Mouse (Mus musculus) cerebellum, adult 9-11 months (tissue): Measurements from ENCODE around the gene Mast4.

ENCODE experiments used
- DNase-seq: peaks from one replicate; pipeline ENCODE4 v3.0.0; 2022

Gene Mast4

DNA sequence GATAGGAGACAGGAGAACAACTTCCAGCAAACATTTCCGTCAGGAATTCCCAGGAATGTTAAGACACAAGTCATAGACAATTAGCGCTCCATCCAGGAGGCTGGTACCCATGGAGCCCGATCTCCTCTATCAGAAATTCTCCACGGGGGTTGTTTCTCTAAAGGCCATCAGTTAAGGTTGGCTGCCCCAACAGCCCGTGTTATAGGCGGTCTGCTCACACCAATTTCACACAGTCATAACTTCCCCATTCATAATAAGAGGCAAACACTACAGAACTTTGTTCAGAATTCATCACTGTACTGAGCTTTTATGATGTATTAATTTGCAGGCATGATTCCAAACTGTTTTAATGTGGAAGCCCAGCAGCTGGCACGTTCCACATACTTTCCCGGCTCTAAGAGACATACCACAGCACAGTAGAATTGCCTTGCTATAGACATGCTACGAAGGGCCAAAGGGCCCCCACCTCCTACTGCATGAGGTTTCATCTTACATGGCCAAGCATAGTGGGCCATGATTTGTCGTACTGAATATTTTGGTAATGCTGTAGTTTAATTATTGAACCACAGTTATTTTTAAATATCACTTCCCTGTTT is 19.1 kb downstream of the Mast4 start:
- no peak for DNase-seq

DNA sequence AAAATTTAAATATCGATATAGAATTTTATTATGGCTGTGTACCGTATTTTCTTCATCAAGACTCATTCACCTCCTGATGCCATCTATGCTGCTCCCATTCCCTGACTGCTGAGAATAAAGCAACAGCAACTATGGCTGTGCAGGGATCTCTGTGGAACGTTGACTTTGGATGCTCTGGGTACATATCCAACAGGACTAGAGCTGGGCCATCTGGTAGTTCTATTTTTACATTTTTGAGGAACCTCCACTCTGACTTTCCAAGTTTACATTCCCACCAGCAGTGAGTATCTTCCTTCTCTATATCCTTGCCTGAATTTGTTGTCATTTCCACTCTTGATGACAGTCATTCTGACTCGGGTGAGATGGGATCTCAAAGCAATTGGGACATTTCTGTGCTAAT is 26.0 kb downstream of the Mast4 start:
- DNase-seq: no peak

DNA sequence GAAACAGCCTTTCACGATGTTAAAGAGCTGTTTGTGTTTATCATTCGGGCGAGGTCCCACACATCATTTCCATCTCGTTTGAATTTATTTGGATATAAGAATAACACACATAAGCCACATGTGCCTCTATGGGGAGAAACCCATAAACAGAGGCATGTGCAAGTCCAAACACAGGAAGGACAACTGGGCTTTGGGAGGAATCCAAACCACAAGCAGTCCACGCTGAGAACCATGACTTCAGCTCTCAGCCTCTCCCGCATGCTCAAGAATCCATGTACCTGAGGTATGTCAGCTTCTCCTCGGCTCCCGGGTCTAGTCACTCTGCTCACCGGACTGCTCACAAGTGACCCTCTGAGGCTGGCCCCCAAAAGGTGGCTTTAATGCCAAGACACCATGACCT is 30.5 kb downstream of the Mast4 start:
- DNase-seq: no peak

DNA sequence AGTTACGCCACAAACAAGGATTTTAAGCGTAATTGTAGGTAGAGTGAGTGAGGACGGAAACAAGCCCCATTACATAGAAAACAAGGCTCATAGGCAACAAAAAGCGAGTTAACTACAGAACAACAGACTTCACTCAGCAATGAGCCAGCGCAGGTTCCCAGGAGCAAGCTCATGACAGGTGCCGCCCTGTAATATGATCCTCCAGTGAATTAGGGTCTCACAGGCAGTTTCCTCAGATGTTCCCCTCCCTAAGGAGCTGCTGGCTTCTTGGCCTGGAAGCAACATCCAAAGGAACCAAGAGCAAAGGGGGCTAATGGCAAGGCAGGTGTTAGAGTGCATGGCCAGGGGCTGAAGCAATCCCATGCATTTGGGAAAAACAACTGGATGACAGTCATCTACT is 31.8 kb downstream of the Mast4 start:
- DNase-seq: no peak

DNA sequence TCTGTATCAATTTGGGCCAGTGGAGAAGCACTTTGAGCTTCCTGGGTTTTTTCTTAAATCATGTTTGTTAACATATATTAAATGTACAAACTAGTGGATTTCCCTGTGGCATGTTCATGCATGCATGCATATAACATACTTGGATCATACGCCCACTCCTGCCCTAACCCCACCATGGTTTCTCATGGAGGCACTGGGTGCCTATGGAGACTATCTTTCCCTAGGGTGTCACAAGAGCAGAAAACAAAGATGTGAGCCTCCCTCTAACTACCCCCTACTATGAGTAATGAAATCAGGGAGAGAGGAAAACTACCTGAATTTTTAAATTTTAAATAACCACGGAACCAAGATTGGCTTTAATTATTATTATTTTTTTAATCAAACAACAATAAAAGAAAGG is 32.2 kb downstream of the Mast4 start:
- DNase-seq: no peak

DNA sequence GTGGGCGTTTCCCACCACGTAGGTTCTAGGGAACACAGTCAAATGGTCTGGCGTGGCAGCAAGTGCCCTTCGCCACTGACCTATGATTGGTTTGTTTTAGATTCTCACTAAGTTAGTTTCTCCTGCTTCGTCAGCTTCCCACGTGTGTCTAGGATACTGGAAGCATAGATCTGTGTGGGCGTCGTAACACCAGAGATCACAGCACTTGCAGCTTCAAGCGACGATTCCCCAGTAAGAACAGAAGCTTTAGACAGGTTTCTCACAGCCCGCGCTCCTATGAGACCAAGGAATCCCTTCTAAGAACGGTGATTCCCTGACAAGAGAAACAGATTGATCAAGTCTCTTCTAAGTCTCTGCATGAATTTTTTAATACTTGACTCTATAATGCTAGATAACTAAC is 39.9 kb downstream of the Mast4 start:
- no peak for DNase-seq

DNA sequence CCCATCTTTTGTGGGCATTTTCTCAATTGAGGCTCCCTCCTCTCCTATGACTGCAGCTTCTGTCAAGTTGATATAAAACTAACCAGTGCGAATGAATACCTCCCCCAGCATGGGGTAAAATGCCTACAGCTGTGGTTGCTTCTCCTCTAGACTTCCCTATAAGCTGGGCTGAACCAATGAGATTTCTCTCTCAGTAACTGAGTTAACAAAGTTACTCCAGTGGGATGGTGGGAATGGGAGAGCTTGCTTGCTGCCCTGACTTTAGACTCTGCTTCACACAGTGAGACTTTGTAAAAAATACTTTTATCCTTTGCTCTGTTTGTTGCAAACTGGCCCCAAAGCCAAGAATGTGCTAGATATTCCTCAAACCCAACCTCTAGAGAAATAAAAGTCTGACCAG is 41.2 kb downstream of the Mast4 start:
- DNase-seq: no peak

DNA sequence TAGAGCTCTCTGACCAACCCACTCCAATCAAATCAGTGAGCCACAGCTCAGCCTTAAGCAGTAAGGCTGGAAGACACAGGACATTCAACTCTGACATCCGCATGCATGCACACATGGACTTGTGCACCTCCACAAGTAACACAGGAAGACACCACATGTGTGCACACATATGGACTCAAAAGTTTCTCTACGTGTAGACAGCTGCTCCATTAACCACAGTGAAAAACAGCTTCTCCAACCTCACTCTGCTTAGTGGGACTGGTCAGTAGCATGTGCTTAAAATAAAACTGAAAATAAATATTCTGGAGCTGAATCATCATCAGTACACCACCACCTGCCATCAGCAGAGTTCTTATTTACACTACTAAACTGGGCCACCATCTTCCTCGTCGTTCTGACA is 43.2 kb downstream of the Mast4 start:
- DNase-seq: no peak

DNA sequence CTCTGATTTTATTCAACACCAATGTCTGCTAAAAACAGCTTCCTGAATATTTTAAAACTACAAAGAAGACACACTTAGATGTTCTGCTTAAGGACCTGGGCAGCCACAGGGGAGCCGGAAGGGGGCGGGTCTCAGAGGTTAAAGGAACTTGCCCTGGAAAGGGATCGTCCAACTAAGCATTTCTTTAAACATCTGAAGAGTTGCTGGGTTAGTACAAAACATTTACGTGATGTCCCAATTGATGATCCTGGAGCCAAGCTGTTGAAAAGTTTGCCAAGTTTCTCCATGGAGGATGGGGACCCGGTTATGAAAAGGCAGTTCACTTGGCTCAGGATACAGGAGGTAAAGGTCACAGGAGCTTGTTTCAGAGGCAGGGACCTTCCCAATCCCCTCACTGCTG is 48.5 kb downstream of the Mast4 start:
- no peak for DNase-seq

DNA sequence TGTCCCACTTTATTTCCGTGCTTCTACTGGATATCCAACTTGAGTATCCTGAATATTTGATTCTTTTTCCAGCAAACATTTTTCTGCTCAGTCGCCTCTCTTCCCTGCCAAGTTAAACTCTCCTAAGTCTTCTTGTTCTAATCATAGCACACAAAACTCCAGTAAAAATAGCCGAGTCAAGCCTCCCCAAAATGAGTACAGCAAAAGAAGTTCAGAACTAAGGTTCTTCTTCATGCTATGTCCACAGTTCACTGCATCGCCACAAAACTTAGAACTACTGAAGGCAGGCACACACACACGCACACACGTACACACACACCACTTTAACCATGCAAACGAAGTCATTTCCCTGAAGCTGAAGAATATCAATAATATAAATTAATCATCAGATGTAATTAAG is 49.3 kb downstream of the Mast4 start:
- DNase-seq: no peak

DNA sequence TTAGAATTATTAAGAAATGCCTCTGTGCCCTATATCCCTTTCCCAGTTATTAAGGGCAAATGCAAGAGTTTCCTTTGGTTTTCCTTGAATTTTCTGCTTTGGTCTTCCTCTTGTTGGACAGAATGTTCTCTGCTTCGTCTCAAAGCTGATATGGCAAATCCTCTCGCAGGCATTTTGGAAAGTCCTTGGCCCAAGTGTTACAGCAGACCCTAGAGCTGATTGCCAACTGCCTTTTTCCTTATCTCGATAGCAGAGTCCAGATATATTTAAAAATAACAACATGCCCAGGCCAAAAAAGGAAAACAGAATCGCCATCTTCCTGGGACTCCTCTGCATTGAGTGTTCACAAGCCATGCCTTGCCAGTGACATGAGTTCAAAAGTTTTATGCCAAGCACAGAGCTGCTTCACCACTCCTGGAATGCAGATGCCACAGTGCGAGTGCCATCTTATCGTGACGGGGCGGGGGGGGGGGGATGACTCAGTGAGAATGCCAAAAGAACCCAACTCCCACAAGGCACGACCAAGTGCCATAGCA is 63.4 kb downstream of the Mast4 start:
- DNase-seq: no peak

DNA sequence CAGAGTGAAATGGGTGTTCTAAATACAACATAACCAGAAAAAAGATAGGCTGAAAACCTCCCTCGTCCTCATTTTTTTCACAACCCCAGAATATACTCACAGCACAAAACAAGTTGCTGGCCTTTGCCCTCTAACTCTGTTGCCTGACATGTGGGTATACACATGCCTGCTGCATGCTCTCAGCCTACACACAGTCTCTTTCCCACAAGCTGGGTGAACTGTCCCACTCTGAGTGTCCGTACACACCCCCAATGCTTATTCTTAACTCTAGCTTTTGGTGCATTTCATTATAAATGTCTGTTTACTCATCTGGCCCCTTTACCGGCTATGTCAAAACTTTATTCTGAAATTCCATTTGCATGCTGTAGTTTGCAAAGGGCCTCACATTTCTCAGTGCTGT is 71.6 kb downstream of the Mast4 start:
- no peak for DNase-seq

DNA sequence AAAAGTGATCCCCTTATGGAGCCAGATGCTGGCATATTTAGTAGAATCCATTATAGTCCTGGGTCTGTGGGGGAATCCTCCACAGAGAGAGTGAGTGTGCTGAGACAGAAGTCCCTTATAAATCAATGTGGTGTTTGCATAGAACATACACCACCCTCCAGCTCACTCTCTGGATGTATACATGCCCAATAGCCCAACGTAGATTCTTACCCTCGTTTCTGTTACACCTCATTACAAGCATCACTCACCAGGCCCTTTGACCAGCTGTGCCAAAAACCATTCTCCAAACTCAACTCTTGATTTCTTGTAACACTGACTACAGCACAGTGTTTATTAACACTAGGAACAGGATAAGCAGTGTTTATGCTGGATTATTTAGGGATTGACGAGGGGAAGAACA is 72.2 kb downstream of the Mast4 start:
- no peak for DNase-seq

DNA sequence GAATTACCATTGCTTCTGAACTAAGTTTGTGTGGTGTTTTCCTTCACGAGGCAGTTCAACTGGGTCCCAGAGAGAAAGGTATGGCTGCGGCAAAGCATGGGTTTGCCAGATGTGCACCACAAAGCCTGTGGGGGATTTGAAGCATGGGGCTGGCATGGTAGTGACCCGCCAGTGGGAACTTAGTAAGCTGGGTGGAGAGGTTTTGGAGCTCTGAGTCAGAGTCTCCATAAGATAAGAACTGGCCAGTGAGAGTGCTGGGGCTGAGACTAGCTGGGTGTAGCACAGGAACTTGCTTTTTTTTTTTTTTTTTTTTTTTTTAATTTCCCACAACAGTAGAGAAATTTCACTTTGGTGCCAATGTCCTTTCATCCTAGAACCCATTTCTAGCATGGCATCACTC is 73.9 kb downstream of the Mast4 start:
- DNase-seq: no peak

DNA sequence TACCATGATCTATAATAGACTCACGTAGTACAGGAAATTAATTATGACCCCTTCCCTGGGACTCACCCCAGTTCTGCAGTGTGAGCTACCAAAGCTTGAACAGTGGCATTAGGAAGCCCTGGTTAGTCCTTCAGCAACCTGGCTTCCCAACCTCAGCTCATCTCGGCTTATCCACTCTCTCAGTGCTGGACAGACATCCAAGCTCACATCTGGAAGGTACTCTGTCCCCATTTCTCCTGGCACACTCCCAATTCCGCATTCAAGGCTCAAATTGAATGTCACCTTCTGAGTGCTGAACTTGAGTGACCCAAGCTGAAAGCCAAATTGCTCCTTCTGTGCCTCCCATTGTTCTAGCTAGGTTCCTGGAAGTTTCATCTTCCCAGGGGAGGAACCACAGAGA is 76.2 kb downstream of the Mast4 start:
- DNase-seq: no peak

DNA sequence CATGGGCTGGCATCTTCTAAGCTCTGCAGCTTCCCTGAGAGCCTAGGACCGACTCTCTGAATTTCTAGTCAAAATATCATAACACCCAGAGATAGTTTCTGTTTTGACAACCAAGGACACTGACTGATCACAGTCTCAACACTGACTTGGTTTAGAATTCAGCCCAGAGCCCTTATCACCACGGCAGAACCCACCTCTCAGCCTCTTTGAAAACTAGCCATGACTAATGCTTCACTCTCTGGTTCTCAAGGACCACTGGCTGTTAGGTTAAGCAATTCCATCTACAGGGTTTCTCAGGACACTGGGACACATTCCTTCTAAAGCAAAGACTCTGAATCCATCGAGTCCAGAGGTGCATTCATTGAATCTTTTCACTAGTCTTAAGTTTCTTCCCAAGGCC is 79.4 kb downstream of the Mast4 start:
- no peak for DNase-seq

DNA sequence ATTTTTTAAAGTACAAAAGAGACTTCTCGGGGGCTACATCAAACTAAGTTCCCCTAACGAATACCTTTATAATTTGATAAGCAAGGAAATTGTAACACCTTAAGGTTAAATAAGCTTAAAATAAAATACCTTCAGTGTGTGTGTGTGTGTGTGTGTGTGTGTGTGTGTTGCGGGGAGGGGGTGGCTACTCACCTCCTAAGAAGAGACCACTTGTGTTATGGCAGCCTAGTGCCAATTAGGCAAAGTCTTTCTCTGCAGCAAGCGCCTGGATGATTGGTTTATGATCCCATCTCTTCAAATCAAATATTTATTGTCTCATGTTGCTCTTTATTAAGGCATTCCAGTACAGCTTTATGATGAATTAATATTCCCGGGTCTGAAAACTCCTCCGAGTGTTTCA is 81.2 kb downstream of the Mast4 start:
- no peak for DNase-seq

DNA sequence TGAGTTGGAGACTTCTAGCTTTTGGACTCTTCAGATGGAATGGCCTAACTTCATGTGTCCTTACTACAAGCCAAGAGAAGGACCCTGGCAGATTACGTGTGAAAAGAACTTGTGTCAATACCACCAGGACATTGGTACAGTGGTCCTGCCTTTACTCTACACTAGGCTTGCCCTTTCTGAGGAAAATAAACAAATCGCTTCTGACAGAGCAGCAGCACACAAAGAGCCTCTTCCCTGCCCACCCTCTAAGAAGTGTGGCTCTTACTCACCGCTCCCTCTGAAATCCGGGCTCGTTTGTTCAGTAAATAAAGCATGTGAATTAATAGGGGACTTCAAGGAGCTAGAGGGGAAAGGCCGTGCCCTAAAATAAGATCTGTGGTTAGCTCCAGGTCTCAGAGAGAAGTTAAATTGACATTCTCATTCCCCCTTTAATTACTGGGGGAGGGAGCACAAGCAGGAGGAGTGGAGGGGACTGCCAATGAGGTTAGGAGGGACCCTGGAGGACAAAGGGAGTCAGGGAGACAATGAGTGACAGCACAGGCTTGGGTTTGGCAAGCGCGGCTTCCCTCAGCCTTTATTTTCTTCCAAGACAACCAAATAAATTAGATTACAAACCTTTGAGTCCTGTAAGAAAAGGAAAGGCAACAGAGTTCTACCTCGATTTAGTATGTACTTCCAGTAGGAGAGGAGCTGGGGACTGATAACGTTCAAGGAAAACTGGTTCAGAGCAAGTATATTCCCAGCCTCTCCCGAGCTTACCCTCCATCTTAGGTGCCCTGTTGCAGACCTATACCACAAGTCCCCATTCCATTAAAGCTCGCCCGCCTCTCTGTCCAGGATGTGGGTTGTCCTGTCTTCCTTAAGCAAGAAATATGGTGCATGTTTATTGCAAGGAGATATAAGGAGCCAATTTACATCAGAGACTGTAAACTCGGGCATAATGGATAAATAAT is 85.9 kb downstream of the Mast4 start:
- no peak for DNase-seq

DNA sequence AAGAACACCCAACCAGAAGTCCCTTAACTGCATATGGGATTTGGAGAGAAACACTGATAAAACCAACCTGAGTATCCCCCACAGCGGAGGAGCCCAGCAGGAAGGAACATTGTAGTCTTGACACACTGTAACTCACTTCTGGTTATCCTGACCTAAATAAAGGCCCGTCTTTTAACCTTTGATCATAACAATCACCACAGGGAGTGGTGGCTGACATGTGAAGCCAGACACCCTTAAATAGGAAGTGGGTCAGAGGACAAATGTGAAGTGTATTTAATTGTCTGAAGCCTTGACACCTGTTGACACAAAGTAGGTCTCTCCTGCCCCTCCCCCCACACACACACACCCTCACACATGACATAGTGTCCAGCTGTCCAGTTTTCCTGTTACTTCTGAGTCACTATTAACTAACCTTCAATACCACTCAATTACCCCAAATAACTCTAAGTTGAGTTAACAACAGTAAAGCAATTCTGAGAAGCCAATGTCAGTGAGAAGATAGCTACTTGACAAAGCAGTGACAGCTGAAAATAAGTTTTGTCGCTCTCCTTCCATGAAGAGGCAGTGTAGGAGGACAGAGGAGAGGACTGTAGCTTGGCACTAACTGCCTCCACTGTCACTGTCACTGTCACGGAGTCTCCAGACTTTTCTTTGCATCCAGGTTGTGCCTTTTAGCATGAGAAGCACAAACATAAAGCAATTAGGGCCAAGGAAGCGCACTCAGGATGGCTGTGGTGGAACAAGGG is 87.2 kb downstream of the Mast4 start:
- DNase-seq: no peak

DNA sequence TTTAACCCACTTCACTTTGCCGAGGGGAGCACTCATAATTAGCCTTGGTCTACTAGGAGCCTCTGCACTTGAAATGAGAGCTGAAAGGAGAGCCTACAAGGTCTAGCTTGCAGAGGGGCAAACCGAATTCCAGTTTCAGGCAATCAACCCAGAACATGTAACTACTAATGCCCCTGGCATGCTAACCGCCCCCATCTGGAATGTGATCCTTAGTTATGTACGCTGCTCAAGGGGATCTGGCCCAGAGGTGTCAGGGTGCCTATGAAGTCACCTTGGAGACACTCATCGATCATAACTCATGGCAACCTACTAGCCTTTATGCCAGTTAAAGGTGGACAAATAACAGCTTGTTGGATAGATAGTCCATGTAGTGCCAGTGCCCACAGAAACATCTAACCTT is 88.9 kb downstream of the Mast4 start:
- no peak for DNase-seq

DNA sequence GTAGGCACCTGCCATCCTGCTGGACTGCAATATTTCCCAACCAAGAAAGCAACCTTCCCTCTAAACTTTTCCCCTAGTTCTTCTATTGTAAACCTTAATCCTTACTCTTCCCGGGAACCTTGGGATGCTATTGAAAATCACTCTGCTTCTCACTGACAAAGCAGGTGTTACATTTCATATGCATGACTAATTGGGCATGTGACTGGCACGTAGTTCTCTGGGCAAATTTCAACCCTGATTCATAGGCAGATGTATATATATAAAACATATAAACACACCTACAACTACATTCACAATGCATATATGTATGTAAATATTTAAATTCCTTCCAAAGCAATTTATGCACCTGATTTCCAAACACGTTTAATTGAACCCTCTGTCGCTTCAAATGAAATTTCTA is 90.2 kb downstream of the Mast4 start:
- no peak for DNase-seq

DNA sequence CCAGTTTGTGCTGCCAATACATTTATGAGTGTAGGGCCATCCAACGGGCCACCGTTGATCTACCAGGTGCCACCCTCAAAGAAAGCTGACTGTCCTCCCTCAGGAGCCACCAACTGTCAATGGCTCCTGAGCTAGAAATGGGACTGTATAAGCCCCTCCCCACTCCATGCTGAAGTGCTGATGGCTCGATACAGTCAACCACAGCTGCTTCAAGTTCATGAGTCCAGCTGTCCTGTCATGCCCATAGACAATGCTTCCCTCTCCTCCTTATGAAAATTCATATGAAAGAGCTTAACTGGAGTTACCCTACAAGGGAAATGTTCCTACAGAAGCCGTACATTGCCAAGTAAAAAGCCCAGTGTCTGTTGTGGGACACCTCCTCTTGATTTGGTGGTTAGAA is 93.2 kb downstream of the Mast4 start:
- DNase-seq: no peak

DNA sequence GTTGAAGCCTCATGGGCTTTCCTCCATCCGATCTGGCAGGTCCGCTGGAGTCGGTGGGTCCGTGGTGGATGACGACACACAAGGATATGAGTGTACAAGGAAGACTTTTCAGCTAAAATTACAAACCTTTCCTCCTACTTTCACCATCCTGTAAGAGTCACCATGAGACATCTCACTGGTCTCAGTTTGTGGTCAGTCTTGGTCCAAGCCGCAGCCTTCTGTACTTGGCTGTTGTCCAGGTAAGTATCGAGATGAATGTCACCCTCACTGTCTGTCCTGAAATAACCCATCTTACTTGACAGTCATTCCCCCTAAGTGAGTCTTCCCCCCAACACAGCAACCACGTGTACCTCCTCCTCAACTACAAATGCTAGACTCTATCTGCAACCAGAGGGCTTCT is 94.6 kb downstream of the Mast4 start:
- DNase-seq: no peak
